Mouse (Mus musculus) midbrain, embryonic 10.5 days (tissue): Measurements from ENCODE around the gene Inpp5d. TPM values are rescaled to one million over a fixed set of nuclear protein-coding genes. Genes with fewer than 3 reads are reported as not detected.
A peak's percentile ranks its signal among the peaks of the same experiment; 100 is the strongest.

Experiments
- DNase-seq: peaks from one replicate; pipeline ENCODE4 v3.0.0-alpha.2; 2017; ENCODE audit warnings: low spot score
- H3K27ac ChIP-seq: fragments of 300-500 bp; sonication (generic); replicated peaks from 2 replicates; pipeline ENCODE4 v1.5.1; 2016; ENCODE audit warnings: mild to moderate bottlenecking
- H3K27me3 ChIP-seq: fragments of 300-500 bp; sonication (generic); 2 replicates; pipeline ENCODE4 v1.6.1; 2016; ENCODE audit warnings: low read depth, mild to moderate bottlenecking; ENCODE audit not compliant: poor library complexity, severe bottlenecking
- H3K36me3 ChIP-seq: fragments of 300-500 bp; sonication (generic); 2 replicates; pipeline ENCODE4 v1.6.1; 2016; ENCODE audit warnings: mild to moderate bottlenecking, moderate library complexity
- H3K4me1 ChIP-seq: fragments of 300-500 bp; sonication (generic); 2 replicates; pipeline ENCODE4 v1.6.1; 2016
- H3K4me3 ChIP-seq: fragments of 300-500 bp; sonication (generic); 2 replicates; pipeline ENCODE4 v1.5.1; 2016; ENCODE audit warnings: mild to moderate bottlenecking, moderate library complexity
- H3K9me3 ChIP-seq: fragments of 300-500 bp; sonication (generic); replicated peaks from 2 replicates; pipeline ENCODE4 v1.6.1; 2016; ENCODE audit warnings: mild to moderate bottlenecking
- WGBS: fragments of 180-500 bp; shearing (Covaris S2); methylation state at CpG from one replicate; pipeline ENCODE4 v1.1.7; 2016; 5-methylcytosine and 5-hydroxymethylcytosine counted together
- polyA plus RNA-seq: library from polyadenylated mRNA; unstranded; fragments of >200 nt; fragmentation: Nextera tagmentation; extraction: Ambion mirVana; gene quantifications from 2 replicates; pipeline ENCODE4 v1.2.1, GENCODE M21; 2016

Inpp5d gene
- polyA plus RNA-seq, 1 experiment from 2014 or later = 3.6 TPM

DNA sequence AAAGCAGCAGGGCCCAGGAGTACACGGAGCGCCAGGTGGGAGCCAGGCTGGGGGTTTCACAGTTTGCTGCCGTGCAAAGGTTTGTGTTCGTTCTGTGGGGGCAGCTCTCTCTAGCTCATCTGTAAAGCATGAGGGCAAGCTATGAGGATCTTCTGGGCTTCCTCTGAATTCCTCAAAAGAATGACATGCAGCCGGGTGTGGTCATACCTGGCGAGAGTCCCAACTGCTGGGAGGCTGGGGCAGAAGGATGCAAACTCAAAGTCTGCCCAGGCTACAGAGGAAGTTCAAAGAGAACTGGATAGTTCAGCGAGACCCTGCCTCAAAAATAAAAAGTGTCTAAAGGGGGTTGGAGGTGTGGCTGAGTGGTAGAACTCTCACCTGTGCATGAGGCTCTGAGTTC lies 110.2 kb downstream of the Inpp5d start:
- WGBS = 90% methylated on average over 7 of the region's 7 CpGs
- Histone ChIP-seq H3K4me3 (no peak overlapping the region), H3K27ac (no peak overlapping the region), H3K9me3 (no peaks in the 10 kb centered on the region), H3K27me3 (no peaks in the 10 kb centered on the region), H3K4me1 (no peaks in the 10 kb centered on the region), H3K36me3 (no peaks in the 10 kb centered on the region)
- no peak for DNase-seq

GRCm38 (mm10) chr1:87733212-87733611 lies 113.1 kb downstream of the Inpp5d start:
- H3K4me3 ChIP-seq = no peak overlapping the region
- no peaks in the 10 kb centered on the region for H3K36me3 ChIP-seq
- H3K27me3 ChIP-seq = no peaks in the 10 kb centered on the region
- WGBS = 89% methylated on average over 5 of the region's 5 CpGs
- no peaks in the 10 kb centered on the region for H3K9me3 ChIP-seq
- no peaks in the 10 kb centered on the region for H3K4me1 ChIP-seq
- no peak for DNase-seq
- no peak overlapping the region for H3K27ac ChIP-seq

DNA sequence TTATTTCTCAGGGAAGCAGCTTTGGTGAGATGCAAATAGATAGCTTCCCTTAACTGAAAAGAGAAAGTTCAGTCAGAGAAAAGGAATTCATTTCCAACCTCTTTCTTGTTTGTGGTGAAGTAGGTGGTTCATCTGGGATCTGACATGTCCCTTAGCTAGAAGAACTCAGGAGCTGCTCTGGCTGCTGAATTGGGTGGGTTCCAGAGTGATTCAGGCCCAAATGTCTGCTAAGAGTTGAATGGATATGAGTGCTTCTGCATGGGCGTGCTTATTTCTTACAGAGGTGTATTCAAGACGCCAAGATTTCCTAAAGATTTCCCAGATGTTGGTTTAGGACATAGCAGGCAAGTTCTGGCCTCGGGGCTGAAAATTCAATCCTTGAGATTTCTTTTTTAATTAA lies 114.0 kb downstream of the Inpp5d start:
- H3K9me3 ChIP-seq = no peaks in the 10 kb centered on the region
- H3K4me3 ChIP-seq = no peak overlapping the region
- no peaks in the 10 kb centered on the region for H3K4me1 ChIP-seq
- DNase-seq = no peak
- H3K36me3 ChIP-seq = no peaks in the 10 kb centered on the region
- no peaks in the 10 kb centered on the region for H3K27me3 ChIP-seq
- WGBS = 86% methylated on average over 3 of the region's 3 CpGs
- H3K27ac ChIP-seq = no peak overlapping the region

DNA sequence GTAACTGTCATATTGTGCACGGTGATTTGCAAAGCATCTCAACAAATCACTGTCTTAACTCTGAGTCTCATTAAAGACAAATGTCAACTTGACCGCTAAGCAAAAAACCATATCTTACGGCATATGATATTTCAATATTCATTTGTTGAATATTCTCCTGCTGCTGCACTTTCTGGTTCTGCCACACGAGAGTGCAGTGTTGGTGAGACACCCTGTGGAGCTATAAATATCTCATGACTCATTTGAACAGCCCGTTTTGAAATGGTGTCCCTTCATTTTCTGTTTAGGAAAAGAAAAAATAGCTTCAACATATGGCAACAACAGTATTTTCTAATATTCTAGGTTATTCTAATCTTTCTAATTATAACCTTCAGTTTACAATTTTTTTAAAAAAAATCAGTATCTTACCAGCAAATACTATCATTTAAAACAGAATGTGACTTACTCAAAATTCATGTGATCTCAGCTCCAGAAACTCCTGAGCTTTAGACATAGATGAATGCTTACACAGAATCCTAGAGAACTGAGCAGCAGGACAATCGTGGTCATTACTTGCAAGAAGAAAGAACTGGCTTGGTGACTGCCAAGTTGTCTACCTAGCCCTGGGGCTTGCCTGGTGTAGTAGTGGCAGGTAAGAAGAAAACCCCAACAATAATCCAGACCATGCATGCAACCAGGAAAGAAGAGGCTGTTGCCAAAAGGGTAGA lies 120.6 kb downstream of the Inpp5d start:
- Histone ChIP-seq H3K9me3 (no peaks in the 10 kb centered on the region), H3K27me3 (no peaks in the 10 kb centered on the region), H3K4me3 (no peak overlapping the region), H3K4me1 (no peaks in the 10 kb centered on the region), H3K36me3 (no peaks in the 10 kb centered on the region), H3K27ac (no peak overlapping the region)
- no peak for DNase-seq
- 87% methylated on average over 6 of the region's 6 CpGs for WGBS

GRCm38 (mm10) chr1:87749360-87749973 lies 129.4 kb downstream of the Inpp5d start:
- H3K36me3 ChIP-seq = no peaks in the 10 kb centered on the region
- H3K9me3 ChIP-seq = no peaks in the 10 kb centered on the region
- no peaks in the 10 kb centered on the region for H3K27me3 ChIP-seq
- H3K4me3 ChIP-seq = no peak overlapping the region
- no peak overlapping the region for H3K27ac ChIP-seq
- H3K4me1 ChIP-seq = no peaks in the 10 kb centered on the region
- DNase-seq = no peak

DNA sequence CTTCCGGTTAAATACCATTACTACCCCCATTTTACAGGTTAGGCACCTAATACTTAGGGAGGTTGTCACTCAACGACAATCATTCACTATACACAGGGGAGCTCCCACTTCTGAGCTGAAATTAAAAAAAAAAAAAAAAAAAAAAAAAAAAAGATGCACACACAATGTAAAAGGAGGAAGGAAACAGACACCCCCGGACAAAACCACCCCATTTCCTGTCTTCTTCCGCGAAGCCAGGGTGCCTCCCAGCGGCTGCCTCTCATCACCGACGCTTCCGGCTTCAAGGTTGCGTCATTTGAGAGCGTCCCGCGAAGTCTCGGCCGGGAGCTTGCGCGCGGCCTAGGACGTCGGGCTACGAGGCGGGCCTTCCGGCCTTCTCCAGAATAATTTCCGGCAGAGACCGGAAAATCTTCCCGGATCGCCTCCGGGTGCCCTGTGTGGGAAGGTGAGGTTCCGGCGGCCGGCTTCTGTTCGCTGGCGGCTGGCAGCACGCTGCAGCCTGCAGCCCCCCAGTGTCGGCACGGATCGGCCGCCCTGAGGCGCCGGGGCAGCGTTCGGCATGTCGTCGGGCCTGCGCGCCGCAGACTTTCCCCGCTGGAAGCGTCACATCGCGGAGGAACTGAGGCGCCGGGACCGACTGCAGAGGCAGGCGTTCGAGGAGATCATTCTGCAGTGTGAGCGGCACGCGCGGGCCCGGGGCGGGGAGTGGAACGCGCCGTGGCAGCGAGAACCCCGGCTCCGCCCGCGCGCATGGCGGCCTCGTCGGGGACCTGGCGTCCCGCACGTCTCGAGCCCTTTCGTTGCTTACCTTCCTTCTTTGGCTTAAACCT lies 135.7 kb downstream of the Inpp5d start, which contains the start of gene Atg16l1:
TSS of gene Atg16l1 (plus strand) at position 230 of the 830 bp plus-strand sequence.
- Histone ChIP-seq H3K27ac (peak within 1 kb of the TSS; percentile 92), H3K36me3 (peaks cover 30% of the 10 kb centered on the region), H3K27me3 (no peaks in the 10 kb centered on the region), H3K4me3 (peak within 1 kb of the TSS; percentile 98), H3K4me1 (peaks cover 9% of the 10 kb centered on the region), H3K9me3 (no peaks in the 10 kb centered on the region)
- WGBS = 1% methylated on average over 79 of the region's 79 CpGs
- DNase-seq = peak; percentile 92

DNA sequence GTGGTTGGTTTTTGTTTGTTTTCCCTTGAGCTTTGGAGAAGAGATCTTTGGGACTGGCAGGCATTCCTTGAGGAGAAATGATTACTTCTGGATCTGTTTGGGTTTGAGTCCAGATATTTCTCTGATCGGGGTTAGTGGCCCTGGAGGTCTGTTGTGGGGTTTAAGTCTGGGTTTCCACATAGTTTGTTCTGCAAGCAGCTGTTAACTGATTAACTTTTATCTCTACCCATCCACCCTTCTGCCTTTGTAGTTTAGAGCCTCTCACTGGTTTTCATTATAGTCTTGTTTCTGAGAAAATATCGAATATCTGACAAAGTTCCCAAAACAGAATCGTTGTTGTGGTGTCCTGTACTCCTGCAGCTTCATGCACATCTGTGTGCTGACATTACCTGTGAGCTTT lies 143.7 kb downstream of the Inpp5d start:
- Histone ChIP-seq H3K27ac (no peak overlapping the region), H3K36me3 (peaks cover 98% of the 10 kb centered on the region), H3K27me3 (no peaks in the 10 kb centered on the region), H3K4me3 (no peak overlapping the region), H3K9me3 (no peaks in the 10 kb centered on the region), H3K4me1 (no peaks in the 10 kb centered on the region)
- no peak for DNase-seq
- 90% methylated on average over 3 of the region's 3 CpGs for WGBS

DNA sequence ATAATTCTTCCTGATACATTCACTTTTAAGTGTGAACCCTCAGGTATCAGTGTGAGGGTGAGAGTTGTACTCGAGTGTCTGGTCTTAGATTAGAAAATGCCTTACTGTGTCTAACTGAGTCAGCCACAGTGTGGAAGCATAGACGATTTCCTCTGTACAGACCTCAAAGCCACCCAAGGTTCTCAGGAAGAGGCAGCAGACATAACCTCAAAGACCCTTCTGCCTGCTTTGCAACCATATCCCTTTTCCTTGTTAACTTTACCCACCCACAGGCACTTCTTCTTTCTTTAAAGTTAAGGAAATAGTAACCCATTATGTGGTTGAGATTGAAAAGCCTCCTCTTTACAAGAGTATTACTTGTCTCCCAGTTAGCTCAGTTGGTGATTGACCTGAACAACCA lies 145.6 kb downstream of the Inpp5d start:
- H3K4me1 ChIP-seq = no peaks in the 10 kb centered on the region
- no peak overlapping the region for H3K27ac ChIP-seq
- no peak for DNase-seq
- H3K36me3 ChIP-seq = peaks cover 96% of the 10 kb centered on the region
- no peaks in the 10 kb centered on the region for H3K27me3 ChIP-seq
- no peaks in the 10 kb centered on the region for H3K9me3 ChIP-seq
- 89% methylated on average over 2 of the region's 2 CpGs for WGBS
- no peak overlapping the region for H3K4me3 ChIP-seq

DNA sequence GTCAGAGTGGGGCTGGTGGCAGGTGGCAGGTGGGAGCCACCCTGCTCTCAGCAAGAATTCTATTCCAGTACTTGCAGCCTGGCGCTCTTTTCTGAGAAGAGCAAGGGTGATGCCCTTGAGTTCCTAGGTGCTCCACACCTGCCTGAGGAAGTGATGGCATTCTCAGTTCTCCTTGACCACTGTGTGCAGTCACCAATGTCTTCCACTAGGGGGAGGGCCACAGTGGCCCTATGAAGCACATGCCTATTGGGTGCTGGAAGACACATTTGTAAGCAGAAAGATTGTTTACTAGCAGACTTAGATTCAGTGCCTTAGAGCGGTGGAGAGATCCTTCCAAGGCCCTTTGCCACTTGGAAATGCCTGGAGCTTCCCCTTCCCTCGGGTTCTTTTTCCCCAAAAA lies 146.1 kb downstream of the Inpp5d start:
- peak; percentile 21 for DNase-seq
- Histone ChIP-seq H3K4me1 (no peaks in the 10 kb centered on the region), H3K9me3 (no peaks in the 10 kb centered on the region), H3K27ac (no peak overlapping the region), H3K36me3 (peaks cover 96% of the 10 kb centered on the region), H3K27me3 (no peaks in the 10 kb centered on the region), H3K4me3 (no peak overlapping the region)
- 86% methylated on average over 3 of the region's 3 CpGs for WGBS

DNA sequence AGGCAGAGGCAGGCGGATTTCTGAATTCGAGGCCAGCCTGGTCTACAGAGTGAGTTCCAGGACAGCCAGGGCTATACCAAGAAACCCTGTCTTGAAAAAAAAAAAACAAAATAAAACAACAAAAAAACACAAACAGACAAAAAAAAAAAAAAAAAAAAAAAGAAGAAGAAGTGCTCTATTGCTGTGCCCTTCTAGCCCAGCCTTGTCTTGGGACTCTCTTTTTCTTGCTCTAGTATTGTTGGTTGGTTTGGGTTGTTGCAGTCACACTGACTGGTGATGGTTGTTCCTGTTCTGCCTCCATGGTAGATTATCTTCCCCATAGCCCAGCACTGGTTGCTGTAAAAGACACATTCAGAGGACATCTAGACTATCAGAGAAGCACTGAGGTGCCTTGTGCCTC lies 149.2 kb downstream of the Inpp5d start:
- no peaks in the 10 kb centered on the region for H3K4me1 ChIP-seq
- H3K27me3 ChIP-seq = no peaks in the 10 kb centered on the region
- 91% methylated on average over 2 of the region's 2 CpGs for WGBS
- H3K4me3 ChIP-seq = no peak overlapping the region
- H3K9me3 ChIP-seq = no peaks in the 10 kb centered on the region; the same call in 1 of the 2 replicates
- H3K27ac ChIP-seq = no peak overlapping the region
- no peak for DNase-seq
- H3K36me3 ChIP-seq = peaks cover 96% of the 10 kb centered on the region
